Mouse (Mus musculus) midbrain, postnatal 0 days (tissue): ENCODE data around the gene Sgsm3. TPM values are rescaled to one million over a fixed set of nuclear protein-coding genes. Genes with fewer than 3 reads are reported as not detected.

Experiments
- ATAC-seq: fragments of 200-750 bp; cut with Nextera tagmentation; 2 replicates; pipeline ENCODE4 v1.8.0; 2017; ENCODE audit warnings: moderate number of reproducible peaks, mild to moderate bottlenecking, moderate TSS enrichment, moderate library complexity; ENCODE audit not compliant: low FRiP score
- DNase-seq: peaks from one replicate; pipeline ENCODE4 v3.0.0-alpha.2; 2015; ENCODE audit warnings: low spot score
- H3K27ac ChIP-seq: fragments of 300-500 bp; sonication (generic); 2 replicates; pipeline ENCODE4 v1.5.1; 2014; ENCODE audit warnings: low read depth, mild to moderate bottlenecking, low read length, mixed read lengths
- H3K27me3 ChIP-seq: fragments of 300-500 bp; sonication (generic); 2 replicates; pipeline ENCODE4 v1.6.1; 2014; ENCODE audit warnings: low read length, control low read depth, mixed read lengths; ENCODE audit not compliant: insufficient read depth
- H3K36me3 ChIP-seq: fragments of 300-500 bp; sonication (generic); 2 replicates; pipeline ENCODE4 v1.6.1; 2014; ENCODE audit warnings: low read length, control low read depth, mixed read lengths; ENCODE audit not compliant: insufficient read depth
- H3K4me1 ChIP-seq: fragments of 300-500 bp; sonication (generic); 2 replicates; pipeline ENCODE4 v1.6.1; 2014; ENCODE audit warnings: mild to moderate bottlenecking, control low read depth, antibody characterized with exemption, low read length, mixed read lengths; ENCODE audit not compliant: insufficient read depth
- H3K4me2 ChIP-seq: fragments of 300-500 bp; sonication (generic); 2 replicates; pipeline ENCODE4 v1.6.1; 2014; ENCODE audit warnings: low read depth, mild to moderate bottlenecking, low read length, mixed read lengths; ENCODE audit not compliant: poor library complexity, severe bottlenecking
- H3K4me3 ChIP-seq: fragments of 300-500 bp; sonication (generic); 2 replicates; pipeline ENCODE4 v1.5.1; 2014; ENCODE audit warnings: low read depth, mild to moderate bottlenecking, low read length, moderate library complexity
- H3K9ac ChIP-seq: fragments of 300-500 bp; sonication (generic); replicated peaks from 2 replicates; pipeline ENCODE4 v1.6.1; 2014; ENCODE audit warnings: mild to moderate bottlenecking, low read length, moderate library complexity, mixed read lengths; ENCODE audit not compliant: poor library complexity, severe bottlenecking
- H3K9me3 ChIP-seq: fragments of 300-500 bp; sonication (generic); 2 replicates; pipeline ENCODE4 v1.6.1; 2016; ENCODE audit warnings: low read length, control low read depth
- CTCF ChIP-seq: IDR thresholded peaks from 2 replicates; pipeline ENCODE4 v1.5.1; 2016; ENCODE audit warnings: antibody characterized with exemption, mild to moderate bottlenecking
- WGBS: fragments of 180-500 bp; shearing (Covaris S2); extraction: QIAGEN DNeasy Blood & Tissue Kit; methylation state at CpG from one replicate; pipeline ENCODE4 v1.1.7; 2014; 5-methylcytosine and 5-hydroxymethylcytosine counted together
- microRNA-seq: library from miRNA; unstranded; fragments of <30 nt; microRNA quantifications from one replicate; pipeline ENCODE4, GENCODE M21; 2016; ENCODE audit warnings: borderline number of aligned reads
- polyA plus RNA-seq: library from polyadenylated mRNA; unstranded; fragments of >200 nt; fragmentation: Nextera tagmentation; extraction: Ambion mirVana; gene quantifications from 2 replicates; pipeline ENCODE4 v1.2.1, GENCODE M21; 2015
- total RNA-seq: library from RNA; depleted of rRNA; stranded (reverse); fragments of >200 nt; gene quantifications from 2 replicates; pipeline ENCODE4 v1.2.3, GENCODE M21; 2014; rRNA removed

The Sgsm3 gene
- total and polyA plus RNA-seq, 2 experiments from 2014 or later, result 68.4 to 83.9 TPM

DNA sequence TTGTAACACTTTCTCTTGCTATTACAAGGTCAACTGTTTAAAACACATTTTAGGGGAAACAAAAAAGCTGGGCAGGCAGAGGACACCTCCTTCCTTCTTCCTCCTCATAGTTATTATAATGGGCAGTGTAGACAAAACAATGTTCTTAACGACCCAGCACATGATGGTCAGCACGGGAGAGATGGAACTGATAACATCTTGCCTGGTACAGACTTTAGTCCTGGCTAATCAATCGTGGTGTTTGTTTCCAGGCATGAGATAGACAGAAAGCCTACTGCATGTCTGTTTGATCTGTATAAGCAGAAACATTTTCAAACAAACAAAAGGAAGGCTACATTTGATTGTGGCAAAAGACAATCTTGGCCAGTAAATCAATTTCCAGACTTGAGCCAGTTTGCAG, 72.9 kb downstream of the Sgsm3 start:
- ATAC-seq (no peak), DNase-seq (no peak)
- Histone ChIP-seq H3K4me3 (no peak overlapping the region), H3K36me3 (no peaks in the 10 kb centered on the region), H3K9me3 (no peaks in the 10 kb centered on the region), H3K27ac (no peak overlapping the region), H3K27me3 (no peaks in the 10 kb centered on the region), H3K4me2 (no peak overlapping the region), H3K4me1 (no peaks in the 10 kb centered on the region), H3K9ac (no peak overlapping the region)
- no peak for TF ChIP-seq CTCF
- 58% methylated on average over 3 of the region's 3 CpGs for WGBS

DNA sequence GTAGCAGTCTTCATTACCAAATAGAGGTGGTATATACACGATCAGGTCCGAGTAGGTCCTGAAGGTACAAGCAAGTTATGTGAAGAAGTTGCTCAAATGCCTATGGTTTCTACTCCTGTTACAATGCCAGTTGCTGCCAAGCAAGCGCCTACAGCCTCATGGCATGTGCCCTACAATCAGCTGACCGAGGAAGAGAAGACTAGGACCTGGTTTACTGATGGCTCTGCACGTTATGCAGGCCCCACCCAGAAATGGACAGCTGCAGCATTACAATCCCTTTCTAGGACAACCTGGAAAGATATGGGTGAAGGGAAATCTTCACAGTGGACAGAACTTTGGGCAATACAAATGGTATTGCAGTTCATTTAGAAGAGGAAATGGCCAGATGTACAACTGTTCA, 74.9 kb downstream of the Sgsm3 start:
- no peak overlapping the region for H3K9ac ChIP-seq
- no peak for TF ChIP-seq CTCF
- no peaks in the 10 kb centered on the region for H3K4me1 ChIP-seq
- H3K27me3 ChIP-seq, result no peaks in the 10 kb centered on the region
- H3K4me2 ChIP-seq, result no peak overlapping the region
- H3K27ac ChIP-seq, result no peak overlapping the region
- DNase-seq (no peak), ATAC-seq (no peak)
- no peaks in the 10 kb centered on the region for H3K9me3 ChIP-seq
- WGBS, result 91% methylated on average over 5 of the region's 5 CpGs
- H3K36me3 ChIP-seq, result no peaks in the 10 kb centered on the region
- no peak overlapping the region for H3K4me3 ChIP-seq

DNA sequence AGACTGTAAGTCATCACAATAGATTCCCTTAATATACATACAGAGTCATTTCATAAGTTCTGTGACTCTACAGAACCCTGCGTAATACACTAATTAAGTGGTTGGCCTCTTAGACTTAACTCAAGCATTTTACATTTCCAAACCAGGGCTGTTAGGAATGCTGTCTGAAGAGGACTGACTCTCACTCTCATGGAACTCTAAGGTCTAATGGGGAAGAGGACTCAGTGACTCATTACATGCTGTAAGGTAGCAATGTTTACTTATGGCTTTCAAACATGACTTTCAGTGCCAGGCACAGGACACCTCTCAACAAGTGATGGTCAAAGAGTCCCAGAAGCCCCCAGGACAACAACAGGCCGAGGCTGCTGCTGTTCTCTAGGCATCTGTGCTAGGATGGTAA, 77.9 kb downstream of the Sgsm3 start:
- Histone ChIP-seq H3K4me2 (no peak overlapping the region), H3K27me3 (no peaks in the 10 kb centered on the region), H3K4me3 (no peak overlapping the region), H3K4me1 (no peaks in the 10 kb centered on the region), H3K36me3 (no peaks in the 10 kb centered on the region), H3K9ac (no peak overlapping the region), H3K9me3 (no peaks in the 10 kb centered on the region), H3K27ac (no peak overlapping the region)
- DNase-seq, result no peak
- 96% methylated on average over 2 of the region's 2 CpGs for WGBS
- no peak for TF ChIP-seq CTCF
- no peak for ATAC-seq

- WGBS, result 94% methylated on average over 5 of the region's 5 CpGs
- Histone ChIP-seq H3K9ac (no peak overlapping the region), H3K27ac (no peak overlapping the region), H3K9me3 (no peaks in the 10 kb centered on the region), H3K4me2 (no peak overlapping the region), H3K36me3 (no peaks in the 10 kb centered on the region), H3K4me3 (no peak overlapping the region), H3K27me3 (no peaks in the 10 kb centered on the region), H3K4me1 (peaks cover 4% of the 10 kb centered on the region; the same call in 1 of the 2 replicates)
- no peak for TF ChIP-seq CTCF
- ATAC-seq (no peak), DNase-seq (no peak)
Measured at GRCm38 (mm10) chr15:81057736-81058135, 80.2 kb downstream of the Sgsm3 start.

- no peak overlapping the region for H3K4me2 ChIP-seq
- no peak overlapping the region for H3K27ac ChIP-seq
- WGBS, result 94% methylated on average over 2 of the region's 2 CpGs
- H3K4me3 ChIP-seq, result no peak overlapping the region
- no peaks in the 10 kb centered on the region for H3K36me3 ChIP-seq
- ATAC-seq (no peak), DNase-seq (no peak)
- H3K4me1 ChIP-seq, result peaks cover 4% of the 10 kb centered on the region; the same call in 1 of the 2 replicates
- no peaks in the 10 kb centered on the region for H3K27me3 ChIP-seq
- no peak for TF ChIP-seq CTCF
- H3K9ac ChIP-seq, result no peak overlapping the region
- no peaks in the 10 kb centered on the region for H3K9me3 ChIP-seq
Measured at GRCm38 (mm10) chr15:81060975-81061374, 83.4 kb downstream of the Sgsm3 start.

Small RNA genes within 50 kb of the gene (microRNA-seq; reads per million reads assigned to microRNA genes)
- 15.7 reads per million, percentile 27 among the genes with 10 or more reads in this experiment for gene Mir5113

Other genes starting within 250 kb of the Sgsm3 start
- gene Adsl, start 29.3 kb upstream of the Sgsm3 start, total RNA-seq, result 58.4 and 70.1 TPM in 2 replicates
- 85.7 and 86.2 TPM in 2 replicates for gene Adsl, start 29.3 kb upstream of the Sgsm3 start, polyA plus RNA-seq
- gene Mrtfa, start 213.0 kb downstream of the Sgsm3 start, total RNA-seq, result 32.1 and 44.1 TPM in 2 replicates
- gene Mrtfa, start 213.0 kb downstream of the Sgsm3 start, polyA plus RNA-seq, result 20.8 and 22.6 TPM in 2 replicates